Mouse (Mus musculus) G1E (cell line): ENCODE measurements around the gene Cldn12. TPM values are rescaled to one million over a fixed set of nuclear protein-coding genes. Genes with fewer than 3 reads are reported as not detected.

Experiments
- ATAC-seq: 2 replicates; pipeline ENCODE4 v1.8.0; 2016; ENCODE audit warnings: mild to moderate bottlenecking; ENCODE audit not compliant: insufficient number of reproducible peaks, poor library complexity, low FRiP score, severe bottlenecking; ENCODE audit errors: extremely low read depth
- DNase-seq: peaks from one replicate; pipeline ENCODE4 v3.0.0; 2012; ENCODE audit warnings: low spot score
- H3K27me3 ChIP-seq: 2 replicates; pipeline ENCODE4 v1.6.1; 2012; ENCODE audit warnings: mild to moderate bottlenecking, low read length, inconsistent platforms; ENCODE audit not compliant: insufficient read depth
- H3K36me3 ChIP-seq: replicated peaks from 2 replicates; pipeline ENCODE3; 2012; ENCODE audit warnings: mild to moderate bottlenecking, inconsistent platforms
- H3K4me1 ChIP-seq: 2 replicates; pipeline ENCODE4 v1.6.1; 2012; ENCODE audit warnings: low read depth, low read length, inconsistent platforms, mixed read lengths; ENCODE audit not compliant: insufficient read depth
- H3K4me3 ChIP-seq: 2 replicates; pipeline ENCODE4 v1.5.1; 2012; ENCODE audit warnings: low read depth, mild to moderate bottlenecking, inconsistent platforms, low read length, moderate library complexity, mixed read lengths
- H3K9me3 ChIP-seq: replicated peaks from 2 replicates; pipeline ENCODE4 v1.6.1; 2012; ENCODE audit warnings: inconsistent platforms
- CTCF ChIP-seq: IDR thresholded peaks from 2 replicates; pipeline ENCODE4 v1.5.1; 2012; ENCODE audit warnings: low read depth, low read length, inconsistent platforms, mixed read lengths
- GATA1 ChIP-seq: IDR thresholded peaks from 2 replicates; pipeline ENCODE4 v1.6.1; 2012; ENCODE audit warnings: borderline replicate concordance, low read length, inconsistent platforms, mixed read lengths
- GATA2 ChIP-seq: IDR thresholded peaks from 2 replicates; pipeline ENCODE4 v1.6.1; 2012; ENCODE audit warnings: low read depth, low read length, inconsistent platforms, borderline replicate concordance
- POLR2AphosphoS5 ChIP-seq: IDR thresholded peaks from 2 replicates; pipeline ENCODE4 v1.6.1; 2012; ENCODE audit warnings: low read depth, low read length, inconsistent platforms; ENCODE audit not compliant: insufficient replicate concordance
- TAL1 ChIP-seq: conservative IDR thresholded peaks from 2 replicates; pipeline ENCODE4 v1.6.1; 2012; ENCODE audit warnings: low read depth, low read length, inconsistent platforms, mixed read lengths
- polyA plus RNA-seq: library from polyadenylated mRNA; stranded (reverse); fragments of >175 nt; gene quantifications from 2 replicates; pipeline ENCODE4 v1.2.3, GENCODE M21; 2012
- total RNA-seq, 2 experiments: library from RNA; stranded (forward) in 1 of 2; stranded (reverse) in 1 of 2; fragments of 200-1000 nt in 1 of 2; fragments of >200 nt in 1 of 2; fragmentation: Nextera tagmentation in 1 of 2; gene quantifications; 2 replicates each; pipeline ENCODE4 v1.2.3; 2014 to 2017

The Cldn12 gene
- total and polyA plus RNA-seq, 3 experiments, result 14.7 to 19.4 (median 18.9) TPM

GRCm38 (mm10) chr5:5496393-5496792, 18.4 kb downstream of the Cldn12 start:
- peaks cover 8% of the 10 kb centered on the region; the same call in 1 of the 2 replicates for H3K27me3 ChIP-seq
- no peaks in the 10 kb centered on the region for H3K9me3 ChIP-seq
- DNase-seq, result no peak
- H3K4me3 ChIP-seq, result no peak overlapping the region
- H3K4me1 ChIP-seq, result peaks cover 11% of the 10 kb centered on the region
- TF ChIP-seq GATA1 (no peak), CTCF (no peak), GATA2 (no peak), TAL1 (no peak), POLR2AphosphoS5 (no peak)
- H3K36me3 ChIP-seq, result no peaks in the 10 kb centered on the region
- no peak for ATAC-seq

DNA sequence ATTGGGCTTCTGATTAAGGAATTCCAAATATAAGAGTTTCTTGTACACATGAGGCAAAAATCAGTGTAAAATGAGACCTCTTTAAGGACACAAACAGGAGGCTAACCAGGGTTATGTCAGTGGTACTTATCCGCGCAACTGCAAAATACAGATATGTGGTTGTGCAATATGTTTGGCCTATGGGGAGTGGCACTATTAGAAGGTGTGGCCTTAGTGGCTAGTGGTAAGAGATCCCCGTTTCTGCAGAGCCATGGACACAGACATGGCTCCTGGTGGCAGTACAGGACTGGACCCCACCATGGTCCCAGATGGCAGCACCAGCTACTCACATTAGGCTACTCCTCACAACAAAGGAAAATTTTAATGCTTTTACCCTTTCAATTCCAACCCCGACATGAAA, 19.7 kb downstream of the Cldn12 start:
- Histone ChIP-seq H3K4me3 (no peak overlapping the region), H3K9me3 (no peaks in the 10 kb centered on the region), H3K4me1 (peaks cover 11% of the 10 kb centered on the region), H3K27me3 (peaks cover 8% of the 10 kb centered on the region; the same call in 1 of the 2 replicates), H3K36me3 (no peaks in the 10 kb centered on the region)
- no peak for ATAC-seq
- TF ChIP-seq GATA2 (no peak), CTCF (no peak), TAL1 (no peak), POLR2AphosphoS5 (no peak), GATA1 (no peak)
- DNase-seq, result no peak

- Histone ChIP-seq H3K4me1 (peaks cover 11% of the 10 kb centered on the region), H3K4me3 (no peak overlapping the region), H3K27me3 (peaks cover 8% of the 10 kb centered on the region; the same call in 1 of the 2 replicates), H3K9me3 (no peaks in the 10 kb centered on the region), H3K36me3 (no peaks in the 10 kb centered on the region)
- ATAC-seq (0 out of 2 replicates have a peak, but pooled peaks have one; percentile 34), DNase-seq (peak; percentile 15)
- peak; percentile 21; the same call in 1 of the 2 replicates for TF ChIP-seq CTCF
- TF ChIP-seq TAL1, result no peak
- TF ChIP-seq POLR2AphosphoS5, result no peak
Observed at GRCm38 (mm10) chr5:5494269-5495005, 20.3 kb downstream of the Cldn12 start.

DNA sequence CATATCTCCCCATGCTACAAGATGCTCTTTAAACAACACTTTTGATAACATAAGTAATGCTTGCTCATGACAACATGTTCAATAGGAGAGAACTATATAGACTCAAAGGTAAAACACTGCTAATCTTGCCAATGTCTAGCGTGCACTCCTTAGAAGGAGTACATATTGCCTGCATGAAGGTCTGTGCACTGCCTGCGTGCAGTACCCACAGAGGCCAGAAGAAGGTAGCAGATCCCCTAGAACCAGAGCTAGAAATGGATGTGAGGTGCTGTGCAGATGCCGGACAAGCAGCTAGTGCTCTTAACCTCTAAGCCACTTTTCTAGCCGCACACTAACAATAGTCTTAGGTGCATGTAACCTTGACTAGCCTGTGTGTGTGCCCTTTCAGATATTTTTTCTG, 22.6 kb downstream of the Cldn12 start:
- Histone ChIP-seq H3K4me3 (no peak overlapping the region), H3K4me1 (peaks cover 11% of the 10 kb centered on the region), H3K36me3 (no peaks in the 10 kb centered on the region), H3K9me3 (no peaks in the 10 kb centered on the region), H3K27me3 (peaks cover 8% of the 10 kb centered on the region; the same call in 1 of the 2 replicates)
- no peak for ATAC-seq
- DNase-seq, result no peak
- TF ChIP-seq POLR2AphosphoS5, result no peak
- TF ChIP-seq GATA2, result no peak
- no peak for TF ChIP-seq CTCF
- TF ChIP-seq GATA1, result no peak
- TF ChIP-seq TAL1, result no peak

DNA sequence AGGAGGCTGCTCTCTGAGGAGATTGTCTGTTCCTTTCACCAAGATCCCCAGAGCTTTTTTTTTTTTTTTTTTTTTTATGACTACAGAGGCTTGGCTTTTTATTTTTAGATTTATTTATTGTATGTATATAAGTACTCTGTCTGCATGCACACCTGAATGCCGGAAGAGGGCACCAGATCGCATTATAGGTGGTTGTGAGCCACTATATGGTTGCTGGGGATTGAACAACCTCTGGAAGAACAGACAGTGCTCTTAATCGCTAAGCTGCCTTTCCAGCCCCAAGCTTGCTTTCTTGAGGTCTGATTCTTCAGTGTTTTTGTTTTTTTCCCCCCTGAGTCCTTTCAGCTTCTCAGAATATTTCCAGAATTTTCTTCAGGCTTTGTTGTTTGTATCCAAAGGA, 28.7 kb downstream of the Cldn12 start:
- Histone ChIP-seq H3K9me3 (no peaks in the 10 kb centered on the region), H3K4me3 (no peak overlapping the region), H3K36me3 (no peaks in the 10 kb centered on the region), H3K4me1 (no peaks in the 10 kb centered on the region), H3K27me3 (no peaks in the 10 kb centered on the region; the same call in 1 of the 2 replicates)
- no peak for TF ChIP-seq POLR2AphosphoS5
- ATAC-seq (no peak), DNase-seq (no peak)

GRCm38 (mm10) chr5:5483254-5483858, 31.4 kb downstream of the Cldn12 start:
- ATAC-seq (no peak), DNase-seq (no peak)
- Histone ChIP-seq H3K36me3 (no peaks in the 10 kb centered on the region), H3K27me3 (peaks cover 2% of the 10 kb centered on the region), H3K9me3 (no peaks in the 10 kb centered on the region), H3K4me3 (no peak overlapping the region), H3K4me1 (no peaks in the 10 kb centered on the region)
- no peak for TF ChIP-seq GATA1
- no peak for TF ChIP-seq GATA2
- no peak for TF ChIP-seq POLR2AphosphoS5
- no peak for TF ChIP-seq CTCF
- no peak for TF ChIP-seq TAL1

GRCm38 (mm10) chr5:5481662-5482061, 33.1 kb downstream of the Cldn12 start:
- peaks cover 2% of the 10 kb centered on the region for H3K27me3 ChIP-seq
- H3K9me3 ChIP-seq, result no peaks in the 10 kb centered on the region
- H3K36me3 ChIP-seq, result no peaks in the 10 kb centered on the region
- ATAC-seq, result no peak
- no peak overlapping the region for H3K4me3 ChIP-seq
- H3K4me1 ChIP-seq, result no peaks in the 10 kb centered on the region
- TF ChIP-seq GATA1 (no peak), CTCF (no peak), POLR2AphosphoS5 (no peak), GATA2 (no peak), TAL1 (no peak)
- no peak for DNase-seq
